Mouse (Mus musculus) lung, postnatal 0 days (tissue): ENCODE measurements at regions not wholly inside any gene's neighbourhood (a gene's known extent, or its start where the extent isn't known, plus 50 kb on each side); places are given as distances from the start of the nearest gene placed in this dataset.

Experiments
- ATAC-seq: fragments of 200-750 bp; cut with Nextera tagmentation; 2 replicates; pipeline ENCODE4 v1.8.0; 2017; ENCODE audit warnings: moderate library complexity
- DNase-seq: peaks from one replicate; pipeline ENCODE4 v3.0.0-alpha.2; 2016; ENCODE audit warnings: low spot score
- H3K27ac ChIP-seq: fragments of 300-500 bp; sonication (generic); 2 replicates; pipeline ENCODE4 v1.5.1; 2014; ENCODE audit warnings: antibody characterized with exemption, mild to moderate bottlenecking, low read length, mixed read lengths
- H3K27me3 ChIP-seq: fragments of 300-500 bp; sonication (generic); replicated peaks from 2 replicates; pipeline ENCODE4 v1.6.1; 2014; ENCODE audit warnings: low read length, mixed read lengths; ENCODE audit not compliant: insufficient read depth
- H3K36me3 ChIP-seq: fragments of 300-500 bp; sonication (generic); 2 replicates; pipeline ENCODE4 v1.6.1; 2014; ENCODE audit warnings: low read length, mixed read lengths; ENCODE audit not compliant: insufficient read depth
- H3K4me1 ChIP-seq: fragments of 300-500 bp; sonication (generic); 2 replicates; pipeline ENCODE4 v1.6.1; 2014; ENCODE audit warnings: antibody characterized with exemption, low read depth, low read length, mixed read lengths; ENCODE audit not compliant: insufficient read depth
- H3K4me2 ChIP-seq: fragments of 300-500 bp; sonication (generic); replicated peaks from 2 replicates; pipeline ENCODE4 v1.6.1; 2014; ENCODE audit warnings: low read depth, mild to moderate bottlenecking, low read length, moderate library complexity, mixed read lengths
- H3K4me3 ChIP-seq: fragments of 300-500 bp; sonication (generic); 2 replicates; pipeline ENCODE4 v1.5.1; 2014; ENCODE audit warnings: low read depth, low read length
- H3K9ac ChIP-seq: fragments of 300-500 bp; sonication (generic); replicated peaks from 2 replicates; pipeline ENCODE4 v1.6.1; 2014; ENCODE audit warnings: low read depth, mild to moderate bottlenecking
- H3K9me3 ChIP-seq: fragments of 300-500 bp; sonication (generic); 2 replicates; pipeline ENCODE4 v1.6.1; 2016; ENCODE audit warnings: low read length, mixed read lengths
- CTCF ChIP-seq: IDR thresholded peaks from 2 replicates; pipeline ENCODE4 v1.5.1; 2016; ENCODE audit warnings: antibody characterized with exemption, mild to moderate bottlenecking
- EP300 ChIP-seq: IDR thresholded peaks from 2 replicates; pipeline ENCODE4 v1.6.1; 2016; ENCODE audit warnings: antibody characterized with exemption, mild to moderate bottlenecking, control low read depth
- WGBS: fragments of 180-500 bp; shearing (Covaris S2); extraction: QIAGEN DNeasy Blood & Tissue Kit; methylation state at CpG from one replicate; pipeline ENCODE4 v1.1.7; 2014; 5-methylcytosine and 5-hydroxymethylcytosine counted together

DNA sequence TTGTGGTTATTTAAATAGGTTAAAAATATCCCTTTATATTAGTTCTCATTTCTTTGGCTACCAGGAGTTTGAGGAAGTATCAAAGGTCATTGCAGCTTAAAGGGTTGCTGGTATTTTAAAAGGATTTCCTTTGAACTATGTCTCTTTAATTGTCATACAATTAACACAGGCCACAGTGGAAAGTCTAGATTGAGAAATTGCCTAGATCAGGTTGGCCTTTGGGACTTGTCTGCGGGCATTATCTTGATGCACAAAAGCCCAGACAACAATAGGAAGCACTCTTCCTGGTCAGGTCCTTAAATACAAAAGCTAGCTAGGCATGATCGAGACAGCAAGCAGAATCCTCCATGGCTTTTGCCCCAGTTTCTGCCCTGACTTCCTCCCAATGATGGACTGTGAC is 398.0 kb downstream of the Fam84a start:
- no peaks in the 10 kb centered on the region for H3K9me3 ChIP-seq
- no peak overlapping the region for H3K27ac ChIP-seq
- no peak overlapping the region for H3K9ac ChIP-seq
- H3K27me3 ChIP-seq = no peaks in the 10 kb centered on the region
- 75% methylated on average over 2 of the region's 2 CpGs for WGBS
- no peak overlapping the region for H3K4me2 ChIP-seq
- TF ChIP-seq CTCF (no peak), EP300 (no peak)
- H3K4me1 ChIP-seq = no peaks in the 10 kb centered on the region
- no peak overlapping the region for H3K4me3 ChIP-seq
- no peak for DNase-seq
- H3K36me3 ChIP-seq = no peaks in the 10 kb centered on the region
- ATAC-seq = no peak

DNA sequence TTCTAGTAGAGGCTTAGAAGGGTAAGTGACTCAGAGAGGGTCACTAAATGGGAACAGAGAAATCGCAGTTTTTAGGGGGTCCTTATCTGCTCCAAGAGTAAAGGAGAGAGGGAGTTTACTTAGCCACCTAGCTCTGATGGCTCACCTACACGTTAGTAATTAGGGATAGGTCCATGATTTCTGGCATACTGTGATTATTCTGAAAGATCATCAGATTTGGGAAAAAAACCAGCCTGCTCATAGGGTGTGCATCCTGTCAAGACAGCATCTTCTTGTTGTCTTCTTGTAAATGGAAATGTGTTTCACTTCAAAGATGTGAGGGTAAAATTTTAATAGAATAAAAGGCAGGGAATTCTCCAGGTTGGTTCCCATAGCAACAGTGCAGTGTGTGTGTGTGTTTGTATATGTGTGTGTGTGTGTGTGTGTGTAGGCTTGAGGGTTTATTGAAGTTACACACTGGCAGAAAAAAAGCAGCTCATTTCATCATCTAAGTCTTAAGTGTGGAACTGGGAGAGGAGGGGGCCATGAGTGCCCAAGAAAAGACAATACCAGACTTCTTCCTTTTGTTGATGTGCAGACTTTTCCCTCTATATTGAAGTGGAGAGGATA is 407.4 kb downstream of the Fam84a start:
- no peaks in the 10 kb centered on the region for H3K27me3 ChIP-seq
- no peaks in the 10 kb centered on the region for H3K9me3 ChIP-seq
- no peak overlapping the region for H3K27ac ChIP-seq
- ATAC-seq (no peak), DNase-seq (no peak)
- H3K4me1 ChIP-seq = no peaks in the 10 kb centered on the region
- WGBS = 55% methylated on average over 2 of the region's 2 CpGs
- H3K4me3 ChIP-seq = no peak overlapping the region
- H3K36me3 ChIP-seq = no peaks in the 10 kb centered on the region
- H3K9ac ChIP-seq = no peak overlapping the region
- no peak overlapping the region for H3K4me2 ChIP-seq
- TF ChIP-seq EP300 (no peak), CTCF (no peak)

DNA sequence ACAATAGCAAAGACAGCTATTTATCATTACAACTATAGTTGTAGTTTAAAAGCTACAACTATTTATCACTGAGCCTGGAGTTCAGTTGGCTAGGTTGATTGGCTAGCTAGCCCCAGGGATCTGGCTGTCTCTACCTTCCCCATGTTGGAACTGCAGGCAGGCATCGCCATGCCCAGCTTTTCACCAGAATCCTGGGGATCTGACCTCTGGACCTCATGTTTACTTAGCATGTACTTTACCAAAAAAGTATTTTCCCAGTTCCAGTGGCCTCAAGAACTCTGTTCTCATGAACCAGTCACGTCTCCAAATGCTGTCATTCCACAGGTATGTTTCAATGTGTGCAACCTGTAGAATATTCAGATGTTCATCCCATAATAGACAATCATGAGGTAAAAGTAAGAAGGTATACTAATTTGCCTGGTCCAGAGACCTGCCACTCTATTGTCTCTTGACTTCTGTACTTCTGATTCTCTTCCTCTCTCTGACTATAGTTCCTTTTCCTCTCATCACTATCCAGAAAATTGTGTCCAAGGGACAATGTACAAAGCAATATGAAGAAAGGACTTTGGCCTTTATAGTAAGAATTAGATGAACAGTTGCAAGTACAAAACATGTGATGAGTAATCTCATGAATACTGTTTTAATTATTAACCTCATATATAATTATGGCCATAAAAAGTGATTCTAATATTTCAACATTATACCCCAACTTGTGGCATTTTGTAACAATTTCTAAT is 421.8 kb downstream of the Fam84a start:
- no peaks in the 10 kb centered on the region for H3K4me1 ChIP-seq
- H3K27ac ChIP-seq = no peak overlapping the region
- TF ChIP-seq CTCF (no peak), EP300 (no peak)
- no peak overlapping the region for H3K4me3 ChIP-seq
- H3K9me3 ChIP-seq = no peaks in the 10 kb centered on the region
- no peak overlapping the region for H3K9ac ChIP-seq
- DNase-seq (no peak), ATAC-seq (no peak)
- no peaks in the 10 kb centered on the region for H3K27me3 ChIP-seq
- H3K36me3 ChIP-seq = no peaks in the 10 kb centered on the region
- H3K4me2 ChIP-seq = no peak overlapping the region
- 55% methylated on average over 2 of the region's 2 CpGs for WGBS

DNA sequence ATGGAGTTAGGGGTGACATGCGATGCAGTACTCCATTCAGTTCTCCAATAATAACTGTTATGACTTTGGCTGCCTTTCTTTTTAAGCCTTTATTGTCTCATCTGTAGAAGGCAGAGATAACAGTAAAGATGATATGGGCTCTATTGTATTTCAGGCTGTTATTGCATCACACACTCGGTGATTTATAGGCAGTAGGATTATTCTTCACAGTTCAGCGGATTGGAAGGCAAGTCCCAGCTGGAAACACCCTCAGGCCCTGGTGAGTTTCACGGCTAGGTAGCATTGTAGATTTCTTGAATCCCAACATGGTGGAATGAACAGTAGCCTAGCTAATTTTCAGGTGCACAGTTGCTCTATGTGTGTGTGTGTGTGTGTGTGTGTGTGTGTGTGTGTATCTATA is 422.9 kb downstream of the Fam84a start:
- Histone ChIP-seq H3K4me3 (no peak overlapping the region), H3K4me2 (no peak overlapping the region), H3K27me3 (no peaks in the 10 kb centered on the region), H3K27ac (no peak overlapping the region), H3K9me3 (no peaks in the 10 kb centered on the region), H3K4me1 (no peaks in the 10 kb centered on the region), H3K36me3 (no peaks in the 10 kb centered on the region), H3K9ac (no peak overlapping the region)
- 89% methylated on average over 4 of the region's 4 CpGs for WGBS
- no peak for ATAC-seq
- TF ChIP-seq CTCF = no peak
- TF ChIP-seq EP300 = no peak
- no peak for DNase-seq

DNA sequence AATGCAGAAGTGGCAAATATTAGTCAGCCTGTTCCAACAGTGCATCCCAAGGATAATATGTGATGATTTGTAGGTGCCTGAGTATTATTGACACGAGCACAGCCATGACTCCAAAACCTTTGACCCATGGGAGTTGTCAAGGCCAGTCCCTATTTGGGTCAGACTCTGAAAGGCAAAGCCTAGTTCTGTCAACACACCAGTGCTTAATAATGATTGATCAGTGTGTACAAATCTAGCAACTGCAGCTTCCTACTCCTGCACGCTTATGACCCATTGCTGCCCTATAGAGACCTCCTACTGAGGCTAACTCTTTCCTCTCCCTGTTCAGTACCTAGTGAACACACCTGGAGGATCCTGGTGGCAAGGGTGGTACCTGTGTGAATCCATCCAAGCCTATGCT is 427.3 kb downstream of the Fam84a start:
- TF ChIP-seq EP300 (no peak), CTCF (no peak)
- Histone ChIP-seq H3K27me3 (no peaks in the 10 kb centered on the region), H3K4me1 (no peaks in the 10 kb centered on the region), H3K9me3 (no peaks in the 10 kb centered on the region), H3K27ac (no peak overlapping the region), H3K36me3 (no peaks in the 10 kb centered on the region), H3K9ac (no peak overlapping the region), H3K4me2 (no peak overlapping the region), H3K4me3 (no peak overlapping the region)
- 55% methylated on average over 2 of the region's 2 CpGs for WGBS
- DNase-seq (no peak), ATAC-seq (no peak)

DNA sequence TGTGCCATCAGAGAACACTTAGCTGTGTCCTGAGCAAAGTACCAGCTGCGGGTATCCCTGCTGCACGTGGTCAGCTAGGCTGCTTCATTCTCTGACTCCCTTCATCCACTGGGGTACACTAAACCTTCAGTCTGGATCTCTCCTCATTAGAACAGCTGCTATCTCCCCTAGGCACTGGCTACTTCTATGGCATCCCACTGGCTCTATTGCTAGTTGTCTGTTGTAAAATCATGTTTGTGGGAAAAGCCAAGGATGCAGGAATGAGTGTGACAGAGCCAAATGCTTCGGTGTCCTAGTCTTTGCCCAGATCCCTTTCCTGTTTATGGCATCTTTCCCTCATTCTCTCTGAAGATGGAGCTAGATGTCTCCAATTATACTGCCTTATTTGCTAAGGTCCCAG is 440.9 kb downstream of the Nbas start:
- Histone ChIP-seq H3K36me3 (no peaks in the 10 kb centered on the region), H3K27ac (no peak overlapping the region), H3K9ac (no peak overlapping the region), H3K9me3 (no peaks in the 10 kb centered on the region), H3K4me3 (no peak overlapping the region), H3K4me1 (no peaks in the 10 kb centered on the region), H3K27me3 (no peaks in the 10 kb centered on the region), H3K4me2 (no peak overlapping the region)
- WGBS = 77% methylated on average over 3 of the region's 3 CpGs
- DNase-seq (no peak), ATAC-seq (no peak)
- no peak for TF ChIP-seq CTCF
- TF ChIP-seq EP300 = no peak
